Comparison of ENCODE assay signal across 9 mouse cellular contexts in genomic region chr2:125696219-125696618, GRCm38 (mm10). TPM values are rescaled to one million over a fixed set of nuclear protein-coding genes. Genes with fewer than 3 reads are reported as not detected.
DNase-seq lines count a peak whose midpoint lies in the region; TF ChIP-seq lines count a peak whose summit lies in the region.
"Had no signal": no experiment of that assay in that cellular context is flagged by ENCODE, and none has a peak within 500 bp of the region (broad histone marks: within the 10 kb centered on the region; RNA-seq: fewer than 3 reads in every experiment).

No protein-coding gene starts in this region.

- 0 out of 2 replicates have a peak overlapping the region, but pooled peaks have one; percentile 18 for H3K27ac ChIP-seq in layer of hippocampus, adult 2 months
- H3K27ac ChIP-seq: limb, embryonic 12.5 days; neural tube, embryonic 12.5 days had no signal

- DNase-seq in layer of hippocampus, adult 2 months (ENCODE audit: low spot score in 2 of 2): no peak
- DNase-seq in layer of hippocampus, postnatal 10 days (ENCODE audit: low spot score in 2 of 2): no peak
- peak; percentile 25 for DNase-seq in gastrocnemius, postnatal 10 days
- DNase-seq in heart, postnatal 4 days: peak; percentile 62
- peak; percentile 58 to 61 for DNase-seq in lung, postnatal 4 days
- no peak for DNase-seq in spleen, adult 18-20 months
- no peak for DNase-seq in layer of hippocampus, postnatal 14 days (ENCODE audit: low spot score in 2 of 2)

- no peak overlapping the region for H3K4me3 ChIP-seq in layer of hippocampus, adult 2 months
- H3K4me3 ChIP-seq: limb, embryonic 12.5 days; neural tube, embryonic 12.5 days had no signal

- no peak for TF ChIP-seq CTCF in layer of hippocampus, adult 2 months (conservative IDR thresholded peaks at IDR 0.05)

RNA-seq across cellular contexts. Expression of gene Eid1, which starts 23.3 kb away (rescaled TPM):
- total RNA-seq in layer of hippocampus, adult 2 months (2021): 100 to 1,000 TPM; 246 to 261 TPM
- total RNA-seq in layer of hippocampus, postnatal 10 days (2021): 100 to 1,000 TPM; 463 to 466 TPM
- 10 to 100 TPM; 82.7 to 88.9 TPM for total RNA-seq in gastrocnemius, postnatal 10 days (2021)
- 100 to 1,000 TPM in 1 of 2 experiments, 10 to 100 TPM in 1; 96.5 to 104 TPM for total RNA-seq in heart, postnatal 4 days (2021)
- 100 to 1,000 TPM; 323 to 341 TPM for total RNA-seq in layer of hippocampus, postnatal 14 days (2021)

RNA-seq across cellular contexts. Expression of gene Shc4, which starts 27.7 kb away (rescaled TPM):
- total RNA-seq in layer of hippocampus, adult 2 months (2021): 1 to 10 TPM; 4.1 to 4.2 TPM
- total RNA-seq in layer of hippocampus, postnatal 10 days (2021): 1 to 10 TPM; 6.5 to 6.8 TPM
- total RNA-seq in gastrocnemius, postnatal 10 days (2021): 1 to 10 TPM; 3.4 to 3.5 TPM
- total RNA-seq in heart, postnatal 4 days (2021): 1 to 10 TPM in 1 of 2 experiments, under 1 TPM in 1; 0.74 to 1.0 TPM
- 1 to 10 TPM; 5.8 to 7.3 TPM for total RNA-seq in layer of hippocampus, postnatal 14 days (2021)

Comparison
In these comparisons a context has a peak if more than half of its experiments do, and no peak if none do; other contexts are left out.
1. DNase-seq: peak in gastrocnemius, postnatal 10 days (single experiment), heart, postnatal 4 days (single experiment) and lung, postnatal 4 days (2 of 2); none in layer of hippocampus, adult 2 months (0 of 2), layer of hippocampus, postnatal 10 days (0 of 2), spleen, adult 18-20 months (0 of 2) and layer of hippocampus, postnatal 14 days (0 of 2).